In genomic region chr5:148489724-148490193, GRCm38 (mm10) we compare ENCODE assay signal across 8 mouse cellular contexts.
DNase-seq lines count a peak whose midpoint lies in the region; ATAC-seq lines count a peak whose summit lies in the region.

No protein-coding gene starts in this region.

- intact Hi-C loops in heart, postnatal 14 days (cut with DNase I): no loop called here

- no peaks in the 10 kb centered on the region for H3K9me3 ChIP-seq in forebrain, embryonic 13.5 days (replicated peaks)
- no peaks in the 10 kb centered on the region for H3K9me3 ChIP-seq in forebrain, embryonic 11.5 days (ENCODE audit: control insufficient read depth, low read length)
- no peaks in the 10 kb centered on the region for H3K9me3 ChIP-seq in neural tube, embryonic 15.5 days (replicated peaks)

- no peak for DNase-seq in forebrain, embryonic 11.5 days (ENCODE audit: low spot score)
- peak; percentile 78 for DNase-seq in adrenal gland, postnatal 14 days
- peak; percentile 59 for DNase-seq in fat pad, adult 2 months (ENCODE audit: extremely low read depth, low read depth, low spot score)
- peak; percentile 62 to 74 for DNase-seq in heart, postnatal 14 days
- DNase-seq in layer of hippocampus, postnatal 10 days (ENCODE audit: low spot score in 2 of 2): peak; percentile 55 to 66
- DNase-seq in c-Kit-positive CD71-positive TER-119-positive erythroid progenitor cells, embryonic 14.5 days (ENCODE audit: low spot score): no peak

- H3K36me3 ChIP-seq in forebrain, embryonic 13.5 days (ENCODE audit: poor library complexity, severe bottlenecking): no peaks in the 10 kb centered on the region
- no peaks in the 10 kb centered on the region for H3K36me3 ChIP-seq in forebrain, embryonic 11.5 days (ENCODE audit: control insufficient read depth, insufficient read depth, low read length)
- no peaks in the 10 kb centered on the region for H3K36me3 ChIP-seq in neural tube, embryonic 15.5 days

- no peaks in the 10 kb centered on the region for H3K27me3 ChIP-seq in forebrain, embryonic 13.5 days
- H3K27me3 ChIP-seq in forebrain, embryonic 11.5 days (ENCODE audit: control insufficient read depth, insufficient read depth, low read length): no peaks in the 10 kb centered on the region
- H3K27me3 ChIP-seq in neural tube, embryonic 15.5 days (replicated peaks): no peaks in the 10 kb centered on the region

- ATAC-seq in forebrain, embryonic 13.5 days: peak; percentile 70
- ATAC-seq in forebrain, embryonic 11.5 days (replicated peaks; ENCODE audit: low FRiP score): no peak
- ATAC-seq in neural tube, embryonic 15.5 days (ENCODE audit: low FRiP score): peak; percentile 72

- H3K4me1 ChIP-seq in forebrain, embryonic 13.5 days: peaks cover 17% of the 10 kb centered on the region
- no peaks in the 10 kb centered on the region for H3K4me1 ChIP-seq in forebrain, embryonic 11.5 days (replicated peaks; ENCODE audit: control insufficient read depth, insufficient read depth, low read length)
- H3K4me1 ChIP-seq in neural tube, embryonic 15.5 days: peaks cover 20% of the 10 kb centered on the region

- H3K27ac ChIP-seq in forebrain, embryonic 13.5 days: no peak overlapping the region
- no peak overlapping the region for H3K27ac ChIP-seq in forebrain, embryonic 11.5 days (ENCODE audit: low read depth, low read length)
- H3K27ac ChIP-seq in neural tube, embryonic 15.5 days (replicated peaks): peak overlapping the region; percentile 29

- 63% methylated on average over 10 of the region's 10 CpGs for WGBS in forebrain, embryonic 13.5 days
- WGBS in forebrain, embryonic 11.5 days: 79% methylated on average over 10 of the region's 10 CpGs
- 29% methylated on average over 10 of the region's 10 CpGs for WGBS in neural tube, embryonic 15.5 days

- no peak overlapping the region for H3K9ac ChIP-seq in forebrain, embryonic 13.5 days
- no peak overlapping the region for H3K9ac ChIP-seq in forebrain, embryonic 11.5 days (ENCODE audit: low read length)
- H3K9ac ChIP-seq in neural tube, embryonic 15.5 days (replicated peaks): no peak overlapping the region

- H3K4me3 ChIP-seq in forebrain, embryonic 13.5 days: no peak overlapping the region
- H3K4me3 ChIP-seq in forebrain, embryonic 11.5 days (ENCODE audit: low read depth, low read length): no peak overlapping the region
- no peak overlapping the region for H3K4me3 ChIP-seq in neural tube, embryonic 15.5 days (replicated peaks)

- H3K4me2 ChIP-seq in forebrain, embryonic 13.5 days: peak overlapping the region; percentile 11; the same call in 1 of the 2 replicates
- no peak overlapping the region for H3K4me2 ChIP-seq in forebrain, embryonic 11.5 days (ENCODE audit: low read depth, low read length, severe bottlenecking)
- peak overlapping the region; percentile 4 for H3K4me2 ChIP-seq in neural tube, embryonic 15.5 days

Comparison
In these comparisons a context has a peak if more than half of its experiments do, and no peak if none do; other contexts are left out.
1. DNase-seq: peak in adrenal gland, postnatal 14 days (single experiment), fat pad, adult 2 months (single experiment), heart, postnatal 14 days (2 of 2) and layer of hippocampus, postnatal 10 days (2 of 2); none in forebrain, embryonic 11.5 days (single experiment) and c-Kit-positive CD71-positive TER-119-positive erythroid progenitor cells, embryonic 14.5 days (single experiment).